Mouse (Mus musculus): ENCODE measurements around the gene Kazald1.

The Kazald1 gene

GRCm38 (mm10) chr19:45048644-45049365 lies 26.2 kb upstream of the Kazald1 start:
- no peak for DNase-seq (ENCODE audit: low spot score)

DNA sequence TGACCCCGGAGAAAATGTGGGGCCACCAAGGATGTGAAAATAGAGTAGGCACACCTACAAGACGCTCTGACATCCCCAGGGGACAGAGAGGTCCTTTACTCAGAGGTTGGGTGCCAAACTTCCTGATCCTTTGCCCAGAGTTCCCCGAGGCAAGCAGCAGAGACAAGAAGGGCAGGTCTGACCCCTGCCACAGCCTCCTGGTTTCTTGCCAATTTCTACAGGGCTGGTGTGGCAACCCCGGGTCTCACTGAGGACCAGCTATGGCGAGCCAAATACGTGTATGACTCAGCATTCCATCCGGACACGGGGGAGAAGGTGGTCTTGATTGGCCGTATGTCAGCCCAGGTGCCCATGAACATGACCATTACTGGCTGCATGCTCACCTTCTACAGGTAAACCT lies 25.5 kb upstream of the Kazald1 start:
- no peak for DNase-seq (ENCODE audit: low spot score)

- no peak for DNase-seq (ENCODE audit: low spot score)
Observed at GRCm38 (mm10) chr19:45053451-45053850, 21.6 kb upstream of the Kazald1 start.

DNA sequence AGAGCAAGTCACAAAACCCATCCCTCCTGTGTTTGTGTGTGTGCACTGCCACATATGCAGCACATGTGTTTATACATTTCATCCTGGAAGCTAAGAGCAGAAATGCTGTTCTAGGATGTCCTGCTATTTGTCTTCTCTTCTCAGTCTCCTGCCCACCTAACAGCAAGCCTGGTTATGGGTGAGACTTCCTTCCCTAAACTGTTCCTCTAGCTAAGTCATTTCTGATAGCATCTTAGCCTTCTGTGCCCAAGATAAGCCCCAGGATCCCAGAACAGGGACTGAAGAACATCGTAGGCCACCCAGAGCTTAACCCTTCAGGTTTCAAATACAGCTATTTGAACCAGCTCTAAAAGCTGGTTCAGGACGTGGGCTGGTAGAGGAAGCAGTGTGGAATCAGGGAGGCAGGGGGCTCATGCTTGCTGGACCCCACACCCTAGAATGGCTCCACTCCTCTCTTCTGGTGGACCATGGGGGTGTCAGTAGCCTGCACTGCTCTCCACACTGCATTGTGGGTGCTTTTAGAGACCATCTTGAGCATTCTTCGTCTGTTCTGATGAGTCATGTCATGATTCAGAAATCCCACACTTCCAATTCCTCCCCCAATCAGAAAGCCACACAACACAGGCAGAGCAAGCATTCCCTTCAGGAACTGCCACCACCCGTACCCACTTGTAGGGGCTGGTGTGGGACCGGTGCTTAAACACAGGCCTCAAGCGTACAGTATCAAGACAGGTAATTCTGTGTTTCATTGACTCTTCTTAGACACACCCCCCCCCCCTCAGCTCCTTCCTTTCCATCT lies 19.9 kb upstream of the Kazald1 start:
- DNase-seq (ENCODE audit: low spot score), result no peak

- no peak for DNase-seq (ENCODE audit: low spot score)
Observed at GRCm38 (mm10) chr19:45056364-45056763, 18.7 kb upstream of the Kazald1 start.

GRCm38 (mm10) chr19:45056908-45057698 lies 17.9 kb upstream of the Kazald1 start:
- no peak for DNase-seq (ENCODE audit: low spot score)

DNA sequence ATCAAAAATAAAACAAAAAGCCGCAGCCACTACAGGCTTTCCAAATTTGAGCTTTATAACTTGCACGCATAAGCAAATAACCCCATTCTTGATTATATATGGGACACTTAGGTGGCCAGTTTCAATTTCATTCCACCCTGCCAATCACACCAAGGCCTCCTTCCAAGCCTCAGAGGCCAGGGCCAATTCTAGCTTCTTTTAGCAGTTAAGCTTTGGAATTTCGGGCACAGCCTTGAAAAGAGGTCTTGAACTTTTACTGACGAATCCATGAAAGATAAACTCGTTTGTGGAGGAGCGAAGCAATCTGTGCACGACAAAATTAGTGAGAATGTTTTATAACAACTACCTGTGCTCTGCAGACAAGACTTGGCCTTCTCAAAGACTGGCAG lies 17.3 kb upstream of the Kazald1 start:
- DNase-seq (ENCODE audit: low spot score), result no peak

GRCm38 (mm10) chr19:45058113-45058839 lies 16.8 kb upstream of the Kazald1 start:
- peak; percentile 70 for DNase-seq (ENCODE audit: low spot score)

DNA sequence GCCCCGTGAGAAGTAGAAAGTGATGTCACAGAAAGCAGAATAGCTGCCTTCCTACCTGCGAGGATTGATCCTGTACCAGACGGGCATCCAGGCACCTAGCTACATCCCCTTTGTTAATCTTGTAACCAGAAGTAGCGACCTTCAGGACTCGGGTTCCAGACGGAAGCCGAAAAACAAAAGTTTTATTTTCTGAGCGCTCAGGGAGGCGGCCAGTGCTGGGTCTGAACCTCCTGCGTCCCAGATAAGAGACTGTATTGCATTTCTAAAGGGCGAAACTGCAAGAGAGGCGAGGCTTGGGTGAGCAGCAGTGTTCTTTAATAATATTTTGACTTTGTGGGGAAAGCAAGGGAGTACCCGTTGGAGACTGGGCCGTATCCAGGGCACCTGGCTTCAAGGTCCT lies 16.2 kb upstream of the Kazald1 start:
- no peak for DNase-seq (ENCODE audit: low spot score)

DNA sequence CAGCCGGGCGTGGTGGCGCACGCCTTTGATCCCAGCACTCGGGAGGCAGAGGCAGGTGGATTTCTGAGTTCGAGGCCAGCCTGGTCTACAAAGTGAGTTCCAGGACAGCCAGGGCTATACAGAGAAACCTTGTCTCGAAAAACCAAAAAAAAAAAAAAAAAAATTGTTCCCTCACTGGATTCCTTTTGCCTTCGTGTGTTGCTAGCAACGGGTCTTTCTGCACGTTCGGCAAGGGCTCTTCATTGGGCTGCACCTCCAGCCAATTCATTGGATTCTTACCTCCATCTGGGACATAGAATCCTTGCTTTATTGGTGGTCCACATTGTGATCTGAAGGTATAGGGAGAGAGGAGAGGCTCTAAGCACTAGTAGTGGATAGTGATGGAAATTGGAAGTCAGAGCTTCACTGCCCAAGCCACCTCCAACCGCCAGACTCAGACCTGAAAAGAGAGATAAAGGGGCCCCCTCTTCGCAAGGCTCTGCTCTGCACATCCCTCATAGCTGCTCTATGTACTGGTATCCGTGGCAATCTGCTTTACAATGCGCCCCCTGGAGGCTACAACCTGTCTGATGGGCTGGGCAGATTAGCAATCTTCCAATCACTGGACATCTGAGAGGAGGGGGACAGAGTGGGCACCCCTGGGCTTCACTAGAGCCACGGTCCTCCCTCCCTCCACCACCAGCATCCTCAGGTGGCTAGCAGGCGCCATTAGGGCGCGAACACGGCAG lies 11.3 kb upstream of the Kazald1 start:
- no peak for DNase-seq (ENCODE audit: low spot score)

- no peak for DNase-seq (ENCODE audit: low spot score)
Observed at GRCm38 (mm10) chr19:45065226-45065625, 9.8 kb upstream of the Kazald1 start.

DNA sequence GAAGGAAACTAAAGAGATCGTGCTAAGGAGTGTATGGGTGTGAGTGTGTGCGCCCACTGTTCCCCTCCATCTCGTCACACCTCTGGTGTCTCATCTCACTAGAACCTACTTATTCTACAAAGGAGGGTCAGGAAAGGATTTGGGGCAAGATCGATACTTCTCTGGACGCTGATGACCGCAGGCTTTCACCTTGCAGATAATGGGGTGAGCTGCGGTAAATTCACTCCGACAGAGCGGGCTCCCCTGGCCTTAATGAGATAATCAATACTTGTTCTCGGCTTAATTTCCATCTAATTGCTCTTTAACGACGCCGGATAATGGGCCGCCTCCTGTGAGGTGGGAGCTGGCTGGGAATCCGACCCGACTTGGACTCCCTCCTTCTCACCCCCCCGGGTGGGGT lies 7.9 kb upstream of the Kazald1 start:
- DNase-seq (ENCODE audit: low spot score), result no peak

GRCm38 (mm10) chr19:45067758-45068510 lies 7.1 kb upstream of the Kazald1 start:
- no peak for DNase-seq (ENCODE audit: low spot score)

DNA sequence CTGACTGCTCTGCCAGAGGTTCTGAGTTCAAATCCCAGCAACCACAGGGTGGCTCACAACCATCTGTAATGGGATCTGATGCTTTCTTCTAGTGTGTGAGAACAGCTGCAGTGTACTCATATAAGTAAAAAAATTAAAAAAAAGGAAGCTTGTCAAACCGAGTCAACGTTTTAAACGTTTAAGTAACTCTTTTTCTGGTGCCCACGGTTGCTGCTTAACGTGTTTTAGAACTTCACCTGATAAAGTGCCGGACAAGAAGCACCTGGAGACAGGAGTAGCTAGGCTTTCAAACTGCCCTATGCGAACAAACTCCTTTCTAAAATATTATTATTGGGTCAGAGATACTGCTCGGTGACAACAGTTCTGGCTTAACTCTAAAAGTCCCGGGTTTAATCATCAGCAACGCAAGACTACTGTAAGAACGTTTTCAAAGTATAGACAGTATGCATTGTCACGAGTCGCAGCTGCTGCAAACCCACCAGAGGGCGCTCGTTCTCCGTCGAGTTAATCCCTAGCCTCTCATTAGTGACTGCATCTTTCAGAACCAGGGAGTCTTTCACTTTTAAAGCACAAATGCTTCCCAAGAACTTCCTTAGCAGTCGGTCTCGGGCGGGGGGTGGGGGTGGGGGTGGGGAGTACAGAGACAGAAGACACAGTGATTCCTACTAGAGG lies 1.0 kb upstream of the Kazald1 start:
- peak; percentile 76 for DNase-seq (ENCODE audit: low spot score)

DNA sequence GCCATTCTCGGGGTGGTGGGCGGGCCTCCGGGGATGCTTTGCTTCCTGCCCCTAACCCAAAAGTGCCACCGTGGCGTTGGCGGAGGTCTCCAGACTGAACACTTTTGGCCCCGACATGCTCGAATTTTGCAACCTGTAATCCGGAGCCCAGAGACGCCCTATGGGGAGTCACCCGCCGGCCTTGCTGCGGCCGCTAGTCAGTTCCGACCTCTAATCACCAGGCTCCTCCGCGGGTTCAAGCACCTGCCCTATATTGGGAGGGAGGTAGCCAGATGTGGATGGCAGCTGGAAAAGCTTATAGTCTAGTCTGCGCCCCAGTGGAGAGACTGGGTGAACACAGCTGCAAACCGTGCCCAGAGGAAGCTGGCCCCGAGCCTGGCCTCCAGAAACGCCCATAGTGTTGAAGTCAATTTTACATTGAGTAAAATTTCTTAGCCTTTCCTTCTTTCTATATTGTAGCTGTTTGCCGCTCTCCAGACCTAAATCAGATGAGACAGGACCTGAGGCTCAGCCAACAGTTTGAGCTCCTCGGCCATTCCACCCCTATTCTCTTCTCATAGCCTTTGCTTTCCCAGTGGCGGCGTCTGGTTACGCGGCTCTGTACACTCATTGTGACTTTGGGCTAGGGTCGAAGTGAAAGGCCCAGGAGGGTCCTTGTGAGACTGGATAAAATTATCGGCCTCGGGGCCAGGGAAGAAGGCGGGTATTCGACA lies 438 bp downstream of the Kazald1 start:
- no peak for DNase-seq (ENCODE audit: low spot score)

DNA sequence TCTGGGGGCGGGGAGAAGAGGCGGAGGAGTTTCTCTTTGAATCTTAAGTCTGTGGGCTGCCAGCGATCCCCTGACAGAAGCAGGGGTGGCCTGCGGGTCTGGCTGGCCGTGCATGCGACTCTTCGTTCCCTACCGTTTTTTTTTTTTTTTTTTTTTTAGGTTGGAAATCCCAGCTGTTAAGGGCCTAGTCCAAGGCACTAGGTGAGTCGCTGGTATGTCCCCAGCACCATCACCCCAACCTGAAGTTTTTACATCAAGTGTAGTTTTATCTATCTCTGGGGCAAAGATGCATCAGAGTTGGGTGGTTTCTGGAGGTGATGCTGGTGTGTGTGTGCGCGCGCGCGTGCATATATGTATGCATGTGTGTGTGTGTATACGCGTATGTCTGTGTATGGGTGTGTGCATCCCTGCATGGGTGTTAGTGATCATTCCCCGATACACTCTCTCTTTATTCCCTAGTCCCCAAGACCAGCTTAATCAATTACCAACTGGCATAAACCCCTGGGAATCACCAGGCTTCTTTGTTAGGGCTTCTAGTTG lies 1.1 kb downstream of the Kazald1 start:
- DNase-seq (ENCODE audit: low spot score), result no peak

DNA sequence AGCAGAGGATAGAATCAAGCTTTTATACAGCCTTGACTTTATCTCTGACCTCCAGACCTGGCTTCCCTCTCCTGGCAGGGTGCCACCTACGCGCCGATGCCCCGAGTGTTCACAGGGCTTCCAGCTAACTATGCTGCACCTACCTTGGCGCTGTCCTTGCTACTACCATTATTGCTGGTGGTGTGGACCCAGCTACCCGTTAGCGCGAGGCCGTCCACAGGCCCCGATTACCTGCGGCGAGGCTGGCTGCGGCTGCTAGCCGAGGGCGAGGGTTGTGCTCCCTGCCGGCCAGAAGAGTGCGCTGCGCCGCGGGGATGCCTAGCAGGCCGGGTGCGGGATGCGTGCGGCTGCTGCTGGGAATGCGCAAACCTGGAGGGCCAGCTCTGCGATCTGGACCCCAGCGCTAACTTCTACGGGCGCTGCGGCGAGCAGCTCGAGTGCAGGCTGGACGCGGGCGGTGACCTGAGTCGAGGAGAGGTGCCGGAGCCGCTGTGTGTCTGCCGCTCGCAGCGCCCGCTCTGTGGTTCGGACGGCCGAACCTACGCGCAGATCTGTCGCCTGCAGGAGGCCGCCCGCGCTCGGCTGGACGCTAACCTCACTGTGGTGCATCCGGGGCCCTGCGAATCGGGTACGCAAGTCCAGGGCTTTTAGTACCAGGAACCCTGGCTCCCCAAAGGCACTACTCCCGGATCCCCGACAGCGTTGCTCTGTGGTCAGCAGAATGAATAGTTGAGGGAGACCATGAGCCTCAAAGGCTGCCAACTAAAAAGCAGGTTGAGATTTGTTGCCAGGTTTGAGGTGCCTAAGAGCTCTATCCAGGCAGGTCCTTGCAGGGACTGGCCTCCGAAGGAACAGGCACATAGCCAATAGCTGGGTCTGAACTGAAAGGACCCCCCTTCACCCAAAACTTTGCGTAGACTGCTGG lies 1.8 kb downstream of the Kazald1 start:
- DNase-seq (ENCODE audit: low spot score), result no peak
